Mouse (Mus musculus) layer of hippocampus, postnatal 36 days (tissue): ENCODE results near the gene Mroh2a. TPM values are rescaled to one million over a fixed set of nuclear protein-coding genes. Genes with fewer than 3 reads are reported as not detected.

Experiments
- DNase-seq, 2 experiments: peaks; one replicate each; pipeline ENCODE4 v3.0.0; 2022
- total RNA-seq, 2 experiments: library from RNA; stranded (reverse); gene quantifications; 2 replicates each; pipeline ENCODE4 v1.2.3; 2021

Mroh2a gene
- total RNA-seq, 2 experiments from 2014 or later = 0.05 TPM; not detected in 1

- no peak for DNase-seq
These were observed 34.0 kb downstream of the Mroh2a start for GRCm38 (mm10) chr1:88260604-88261377.

DNA sequence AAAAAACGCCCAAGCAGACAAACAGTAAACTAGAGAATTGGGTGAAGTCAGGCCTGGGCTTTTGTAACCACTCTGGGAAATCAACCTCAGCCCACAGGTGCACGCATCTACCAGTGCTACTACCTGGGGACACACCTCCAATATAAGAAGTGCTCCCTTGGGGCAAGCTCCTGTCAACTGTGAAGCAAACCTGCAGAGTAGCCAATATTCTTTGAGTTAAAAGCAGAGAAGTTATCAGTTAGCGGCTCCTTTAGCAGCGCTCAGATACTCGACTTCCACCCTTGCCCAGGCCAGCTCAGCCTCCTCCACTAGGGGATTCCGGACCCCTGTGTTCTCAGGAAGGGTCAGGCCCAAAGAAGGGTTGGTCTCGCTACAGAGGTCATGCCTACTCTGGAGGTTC, 34.9 kb downstream of the Mroh2a start:
- DNase-seq = no peak

GRCm38 (mm10) chr1:88262255-88262654, 35.5 kb downstream of the Mroh2a start:
- DNase-seq = no peak

DNA sequence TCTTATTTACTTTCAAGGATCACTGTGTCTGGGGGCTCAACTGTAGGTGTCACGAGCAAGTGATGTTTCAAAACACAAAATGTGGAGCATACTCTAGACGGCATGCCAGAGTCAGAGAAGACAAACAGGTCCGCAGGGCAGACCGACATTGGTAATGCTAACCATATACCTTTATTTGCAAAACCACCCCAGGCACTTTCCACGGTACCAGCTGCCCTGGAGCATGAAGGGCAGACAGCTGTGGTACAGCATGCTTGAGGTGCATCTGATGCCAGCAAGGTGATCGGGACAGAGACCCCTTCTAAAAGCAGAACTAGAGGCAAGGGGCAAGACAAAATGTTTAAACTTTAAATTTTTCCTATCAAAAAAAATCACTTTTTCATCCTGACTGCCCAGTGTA, 36.2 kb downstream of the Mroh2a start:
- no peak for DNase-seq

GRCm38 (mm10) chr1:88263778-88264177, 37.0 kb downstream of the Mroh2a start:
- no peak for DNase-seq

- DNase-seq = no peak
These were observed 37.6 kb downstream of the Mroh2a start for GRCm38 (mm10) chr1:88264237-88264868.

GRCm38 (mm10) chr1:88264869-88265240, 38.1 kb downstream of the Mroh2a start:
- no peak for DNase-seq

DNA sequence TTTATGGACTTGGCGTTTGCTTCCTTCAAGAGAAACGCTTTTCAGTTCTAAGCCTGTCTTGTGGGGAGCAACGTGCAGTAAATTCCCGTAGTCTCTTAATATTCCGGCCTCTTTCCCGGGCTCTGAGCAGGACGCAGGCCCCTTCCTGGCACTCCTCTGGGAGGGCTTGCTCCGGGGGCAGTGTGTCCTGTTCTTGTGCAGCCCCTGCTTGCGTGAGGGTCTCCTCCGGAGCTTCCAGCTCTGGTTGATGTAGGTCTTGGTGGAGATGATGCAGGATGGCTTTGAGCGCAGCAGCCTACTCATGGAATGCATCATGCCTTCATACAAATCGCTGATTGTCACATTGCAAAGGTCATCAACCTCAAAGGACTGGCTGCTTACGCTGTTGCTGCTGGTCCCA, 39.3 kb downstream of the Mroh2a start:
- DNase-seq = no peak

DNA sequence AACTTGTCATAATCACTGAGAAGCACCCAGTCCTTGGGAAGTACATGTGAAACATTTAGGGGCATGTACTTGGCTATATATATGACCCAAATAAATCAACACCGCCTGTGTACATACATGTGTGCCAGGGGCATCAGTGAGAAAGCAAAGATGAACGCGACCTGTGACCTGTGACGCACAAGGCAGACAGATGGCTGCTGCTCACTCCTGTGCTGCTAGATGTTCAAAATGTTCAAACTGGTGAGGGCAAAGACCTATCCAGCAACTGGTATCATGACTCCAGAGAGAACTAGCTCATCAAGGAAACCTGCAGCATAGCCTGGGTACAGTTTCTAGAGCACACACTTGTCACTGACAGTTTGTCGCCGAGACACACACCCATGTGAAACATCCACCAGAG, 40.7 kb downstream of the Mroh2a start:
- no peak for DNase-seq

- no peak for DNase-seq
These were observed 41.3 kb downstream of the Mroh2a start for GRCm38 (mm10) chr1:88268070-88268469.

GRCm38 (mm10) chr1:88269539-88270309, 42.9 kb downstream of the Mroh2a start:
- no peak for DNase-seq

- DNase-seq = no peak
These were observed 46.1 kb downstream of the Mroh2a start for GRCm38 (mm10) chr1:88272851-88273250.

DNA sequence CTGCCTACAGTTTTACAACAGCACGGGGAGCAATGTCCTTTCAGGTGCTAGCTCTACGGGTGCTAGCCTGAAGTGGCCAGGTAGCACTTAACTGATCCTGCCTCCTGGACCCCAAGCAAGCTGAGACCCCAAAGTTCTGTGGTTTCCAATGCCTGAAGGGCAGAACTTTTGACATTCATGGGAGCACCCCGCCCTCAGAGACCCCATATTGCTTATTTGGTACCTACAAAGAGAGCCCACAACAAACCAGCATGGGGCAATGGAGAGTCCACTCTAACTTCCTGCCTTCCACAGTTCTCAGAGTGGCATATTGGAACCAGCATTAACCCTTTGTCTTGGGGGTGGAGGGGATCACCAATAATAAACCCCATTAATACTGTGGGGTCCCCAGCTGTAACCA, 46.5 kb downstream of the Mroh2a start:
- no peak for DNase-seq

DNA sequence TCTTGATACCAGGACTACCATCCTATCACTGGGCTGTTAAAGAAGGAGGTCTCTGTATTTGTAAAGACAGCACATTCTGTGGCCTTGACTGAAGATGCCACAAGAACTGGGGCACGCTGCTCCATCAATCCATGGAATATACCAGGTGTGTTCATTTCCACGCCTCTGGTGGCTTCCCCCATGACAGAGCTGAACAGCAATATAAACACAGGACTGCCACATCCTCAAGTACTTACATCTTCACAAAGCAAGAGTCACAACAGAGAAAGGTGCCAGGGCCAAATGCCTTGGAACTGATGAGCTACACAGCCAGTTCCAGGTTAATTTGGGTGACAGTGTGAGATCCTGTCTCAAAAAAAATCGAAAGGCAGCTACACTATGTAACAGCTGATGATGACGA, 47.0 kb downstream of the Mroh2a start:
- DNase-seq = no peak

GRCm38 (mm10) chr1:88274371-88275077, 47.7 kb downstream of the Mroh2a start:
- no peak for DNase-seq

GRCm38 (mm10) chr1:88275078-88275680, 48.4 kb downstream of the Mroh2a start:
- no peak for DNase-seq

DNA sequence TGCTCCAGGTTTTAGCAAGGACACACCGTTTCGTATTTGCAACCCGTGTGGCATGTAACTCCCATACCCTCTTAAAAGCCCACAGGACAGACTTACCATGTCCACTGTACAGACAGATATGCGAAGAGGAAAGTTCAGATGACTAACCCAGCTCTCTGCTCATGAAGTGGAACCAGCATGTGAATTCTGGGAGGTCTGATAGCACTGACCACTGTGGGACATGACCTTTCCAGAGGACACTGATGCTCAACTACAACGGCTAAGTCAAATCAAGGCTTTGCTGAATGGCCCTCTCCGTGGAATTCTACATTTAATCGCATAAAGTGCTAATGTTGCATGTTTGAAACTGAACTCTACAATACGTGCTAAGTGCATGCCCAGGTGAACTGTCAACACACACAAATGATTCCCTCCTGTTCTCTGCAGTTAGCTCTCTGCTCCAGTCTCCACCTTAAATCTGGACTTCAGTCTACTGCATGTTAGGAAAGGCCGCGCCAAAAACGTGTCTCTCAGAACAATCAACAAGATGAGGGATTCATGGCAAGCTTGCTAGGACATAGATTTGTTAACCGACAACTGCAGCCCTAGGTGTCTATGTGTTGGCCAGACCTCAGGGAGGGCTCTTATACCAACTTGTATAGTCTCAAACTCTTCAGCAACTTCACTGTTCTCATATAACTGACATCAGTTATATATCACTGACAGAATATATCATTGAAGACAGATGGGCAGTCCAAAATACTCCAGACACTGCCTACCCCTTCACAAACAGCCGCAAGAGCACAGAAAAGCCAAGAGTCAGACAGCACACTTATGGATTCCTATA, 49.1 kb downstream of the Mroh2a start:
- DNase-seq = no peak

DNA sequence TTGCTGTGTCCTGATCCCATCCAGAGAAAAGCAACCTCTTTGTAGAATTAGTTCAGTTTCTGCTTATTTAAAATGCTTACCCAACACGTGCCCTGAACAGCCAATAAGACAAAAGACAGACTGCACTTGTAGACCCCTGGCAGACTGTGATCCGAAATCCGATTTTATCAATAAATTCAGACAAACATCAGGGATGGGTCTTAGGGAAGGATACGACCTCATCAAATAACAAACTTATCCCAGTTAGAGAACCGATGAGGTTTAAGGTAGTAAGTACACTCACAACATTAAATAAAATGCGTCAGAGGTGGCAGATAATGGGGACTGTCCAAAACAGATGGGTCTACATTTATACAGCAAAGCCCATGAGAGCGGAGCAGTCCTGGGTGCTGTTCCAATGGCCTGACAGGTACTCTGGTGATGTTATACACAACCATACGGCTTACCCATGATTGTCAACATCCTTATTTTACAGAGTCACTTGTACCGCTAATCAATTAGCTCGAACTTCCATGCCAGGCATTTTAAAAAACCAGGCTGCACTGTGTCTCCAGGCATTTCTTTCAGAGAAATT, 49.8 kb downstream of the Mroh2a start:
- no peak for DNase-seq

DNA sequence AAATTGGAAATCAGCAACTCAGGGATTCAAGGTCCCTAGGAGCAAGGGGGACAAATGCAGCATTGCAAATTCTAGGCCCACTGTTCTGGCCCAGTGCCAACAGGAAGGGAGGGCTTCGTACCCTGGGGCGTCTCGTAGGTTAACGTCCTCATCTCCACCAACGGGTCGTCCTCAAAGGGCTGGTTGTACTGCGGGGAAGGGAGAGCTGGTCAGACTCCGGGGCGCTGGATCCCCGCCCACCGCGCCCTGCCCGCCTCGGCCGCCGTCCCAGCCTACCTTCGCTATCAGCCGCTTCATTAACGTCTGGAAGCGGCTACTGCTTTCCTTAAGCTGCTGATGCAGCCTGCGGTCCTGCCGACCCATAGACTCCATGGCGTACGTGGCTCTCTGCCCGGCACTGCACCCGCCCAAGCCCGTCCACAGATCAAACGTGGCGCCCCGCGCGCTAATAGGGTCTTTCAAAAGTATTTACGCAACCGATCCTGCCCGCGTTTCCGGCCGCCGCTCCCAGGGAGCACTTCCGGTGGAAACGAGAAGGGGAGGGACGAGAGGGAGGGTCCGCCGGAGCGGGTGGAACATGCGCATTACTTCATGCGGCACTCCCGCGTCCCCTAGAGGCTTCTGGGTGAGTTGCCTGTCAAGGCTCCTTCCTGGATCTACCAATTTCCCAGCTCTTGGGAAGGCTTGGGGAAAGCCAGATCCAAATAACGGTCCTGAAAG, 50.5 kb downstream of the Mroh2a start, which contains the start of the genes Hjurp and Trpm8:
Gene Hjurp (minus strand): TSS at position 536 of the 720 bp plus-strand sequence.
Gene Trpm8 (plus strand): TSS at position 564 of the 720 bp plus-strand sequence.
- DNase-seq = peak; percentile 100
